Mouse (Mus musculus): ENCODE measurements around the gene Gm20869. TPM values are rescaled to one million over a fixed set of nuclear protein-coding genes. Genes with fewer than 3 reads are reported as not detected.
"Not testable (repeated sequence)": the region's sequence is repeated elsewhere in the genome, so short reads cannot be mapped to it uniquely, and the experiment has no call there.

The Gm20869 gene
- not detected in 2 replicates for polyA plus RNA-seq (2014; fragmentation: Nextera tagmentation; extraction: Ambion mirVana)

- H3K36me3 ChIP-seq (ENCODE audit: control insufficient read depth, insufficient read depth, low read length); H3K27me3 ChIP-seq (ENCODE audit: control insufficient read depth, insufficient read depth, low read length); DNase-seq (ENCODE audit: low spot score); H3K27ac ChIP-seq (ENCODE audit: low read depth, low read length); H3K4me3 ChIP-seq (ENCODE audit: low read depth, low read length); H3K9me3 ChIP-seq (ENCODE audit: control insufficient read depth, low read length); H3K4me1 ChIP-seq (ENCODE audit: control insufficient read depth, insufficient read depth, low read length); H3K9ac ChIP-seq (ENCODE audit: low read length); ATAC-seq (ENCODE audit: insufficient read depth, low FRiP score, low TSS enrichment); H3K4me2 ChIP-seq (ENCODE audit: low read depth): not testable (repeated sequence)
- no CpG with 5 or more reads among the region's 6 CpGs for WGBS
Observed at GRCm38 (mm10) chrY:71469149-71469548, at the start of gene Gm20869. Gm20869 (plus strand) TSS chrY:71469449.

Other genes starting within 250 kb of the Gm20869 start
- not detected in 2 replicates for gene Gm20870, start 222.6 kb downstream of the Gm20869 start, polyA plus RNA-seq (2014; fragmentation: Nextera tagmentation; extraction: Ambion mirVana)